Mouse (Mus musculus): Measurements from ENCODE around the gene Il6.
A peak's percentile ranks its signal among the peaks of the same experiment; 100 is the strongest.
"Not testable (repeated sequence)": the region's sequence is repeated elsewhere in the genome, so short reads cannot be mapped to it uniquely, and the experiment has no call there.

Gene Il6

DNA sequence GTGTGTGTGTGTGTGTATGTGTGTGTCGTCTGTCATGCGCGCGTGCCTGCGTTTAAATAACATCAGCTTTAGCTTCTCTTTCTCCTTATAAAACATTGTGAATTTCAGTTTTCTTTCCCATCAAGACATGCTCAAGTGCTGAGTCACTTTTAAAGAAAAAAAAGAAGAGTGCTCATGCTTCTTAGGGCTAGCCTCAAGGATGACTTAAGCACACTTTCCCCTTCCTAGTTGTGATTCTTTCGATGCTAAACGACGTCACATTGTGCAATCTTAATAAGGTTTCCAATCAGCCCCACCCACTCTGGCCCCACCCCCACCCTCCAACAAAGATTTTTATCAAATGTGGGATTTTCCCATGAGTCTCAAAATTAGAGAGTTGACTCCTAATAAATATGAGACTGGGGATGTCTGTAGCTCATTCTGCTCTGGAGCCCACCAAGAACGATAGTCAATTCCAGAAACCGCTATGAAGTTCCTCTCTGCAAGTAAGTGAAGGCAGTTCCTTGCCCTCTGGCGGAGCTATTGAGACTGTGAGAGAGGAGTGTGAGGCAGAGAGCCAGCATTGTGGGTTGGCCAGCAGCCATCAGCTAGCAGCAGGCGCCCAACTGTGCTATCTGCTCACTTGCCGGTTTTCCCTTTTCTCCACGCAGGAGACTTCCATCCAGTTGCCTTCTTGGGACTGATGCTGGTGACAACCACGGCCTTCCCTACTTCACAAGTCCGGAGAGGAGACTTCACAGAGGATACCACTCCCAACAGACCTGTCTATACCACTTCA lies at the start of gene Il6:
TSS of gene Il6 (plus strand) at position 389 of the 778 bp plus-strand sequence.
- peak; percentile 9 for DNase-seq (ENCODE audit: low read depth, low spot score)

DNA sequence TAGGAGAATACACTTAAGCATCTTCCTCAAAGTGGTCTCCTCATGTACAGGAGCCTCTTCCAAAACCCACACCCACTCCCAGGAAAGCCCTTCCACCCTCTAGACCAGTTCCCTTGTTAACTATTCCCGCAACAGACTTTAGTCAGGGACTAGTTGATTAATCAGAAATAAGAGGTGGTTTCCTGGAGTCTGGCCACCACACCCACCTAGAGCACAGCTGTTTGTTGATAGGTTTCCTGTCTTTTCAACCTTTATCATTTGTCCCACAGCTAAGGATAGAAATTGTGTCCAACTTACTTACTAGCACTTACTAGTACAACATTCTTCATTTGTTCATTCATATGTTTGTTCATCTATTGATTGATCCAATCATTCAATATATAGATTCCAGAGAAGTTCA lies 49.4 kb upstream of the Il6 start:
- no peak for DNase-seq (ENCODE audit: low read depth, low spot score)

DNA sequence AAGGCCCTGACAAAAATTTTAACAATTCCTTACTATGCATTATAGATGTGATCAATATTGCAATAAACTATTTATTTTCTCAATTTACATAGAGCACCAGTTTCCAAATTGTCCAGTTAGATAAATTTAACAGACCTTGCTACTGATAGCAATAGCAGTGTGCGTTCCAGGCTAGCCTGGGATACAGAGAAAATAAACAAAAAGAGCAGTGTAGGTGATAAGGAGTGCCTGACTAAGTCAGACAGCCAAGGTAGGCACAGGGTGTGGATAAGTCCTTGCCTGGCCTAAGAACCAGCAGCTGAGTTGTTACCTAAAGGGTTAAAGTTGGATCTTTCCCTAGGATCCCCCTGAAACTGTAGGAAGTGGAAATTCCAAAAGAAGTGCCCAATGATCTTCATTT lies 42.7 kb upstream of the Il6 start:
- DNase-seq (ENCODE audit: low read depth, low spot score): no peak

- no peak for DNase-seq (ENCODE audit: low read depth, low spot score)
These were observed 40.1 kb upstream of the Il6 start for GRCm38 (mm10) chr5:29972796-29973195.

- no peak for DNase-seq (ENCODE audit: low read depth, low spot score)
These were observed 39.4 kb upstream of the Il6 start for GRCm38 (mm10) chr5:29973533-29973932.

DNA sequence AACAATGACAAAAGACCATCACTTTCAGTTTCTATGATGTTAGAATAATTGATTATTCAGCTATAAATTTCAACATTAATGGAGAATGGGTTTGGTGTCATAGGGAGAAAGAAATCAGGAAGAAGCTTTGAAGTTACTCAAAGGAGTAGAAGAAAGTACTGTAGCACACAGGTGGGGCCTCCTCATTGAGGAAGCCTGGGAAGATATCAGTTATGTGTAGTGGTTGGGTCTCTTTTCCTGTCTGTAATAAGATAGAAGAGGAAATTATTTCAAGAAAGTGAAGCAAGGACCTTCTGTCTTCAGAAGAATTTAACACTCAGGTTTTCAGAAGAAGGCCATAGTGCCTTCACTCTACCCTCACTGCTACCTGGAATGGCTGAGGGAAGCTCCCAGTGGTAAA lies 38.8 kb upstream of the Il6 start:
- DNase-seq (ENCODE audit: low read depth, low spot score): no peak

GRCm38 (mm10) chr5:29993583-29993982 lies 19.3 kb upstream of the Il6 start:
- no peak for DNase-seq (ENCODE audit: low read depth, low spot score)

DNA sequence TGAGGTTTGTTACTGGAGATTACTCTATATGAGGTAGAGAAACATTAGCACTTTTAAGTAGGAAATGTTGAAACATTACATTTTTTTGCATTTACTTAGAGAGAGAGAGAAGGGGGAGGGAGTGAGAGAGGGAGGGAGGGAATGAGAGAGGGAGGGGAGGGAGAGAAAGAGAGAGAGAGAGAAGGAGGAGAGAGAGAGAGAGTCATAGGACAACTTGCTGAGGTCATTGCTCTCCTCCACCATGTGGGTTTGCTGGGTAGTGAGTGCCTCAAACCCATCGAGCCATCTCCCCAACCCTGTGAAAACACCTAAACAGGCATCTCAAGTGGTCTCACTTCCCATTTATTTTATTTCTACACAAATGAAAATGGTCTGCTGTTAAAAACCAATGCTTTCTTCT lies 18.6 kb upstream of the Il6 start:
- no peak for DNase-seq (ENCODE audit: low read depth, low spot score)

DNA sequence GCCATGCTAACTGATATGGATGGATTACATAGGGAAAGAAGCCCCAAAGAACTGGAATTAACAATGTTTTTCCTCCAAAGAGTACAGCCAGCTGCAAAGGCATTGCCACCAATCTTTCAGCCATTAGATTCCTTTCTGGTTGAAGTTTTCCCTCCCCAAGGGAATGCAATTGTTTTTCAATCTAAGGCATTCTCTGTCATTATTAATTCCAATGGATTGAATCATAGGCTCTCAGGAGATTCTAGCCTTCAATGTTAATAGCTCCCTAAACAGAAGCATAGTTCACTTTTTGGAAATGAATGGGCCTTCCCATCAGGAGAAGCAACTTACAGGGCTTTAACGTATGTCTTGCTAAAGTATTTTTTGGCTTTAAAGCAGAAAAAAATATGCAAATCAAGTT lies 15.6 kb upstream of the Il6 start:
- DNase-seq (ENCODE audit: low read depth, low spot score): no peak

- no peak for DNase-seq (ENCODE audit: low read depth, low spot score)
These were observed 12.0 kb upstream of the Il6 start for GRCm38 (mm10) chr5:30000921-30001320.

DNA sequence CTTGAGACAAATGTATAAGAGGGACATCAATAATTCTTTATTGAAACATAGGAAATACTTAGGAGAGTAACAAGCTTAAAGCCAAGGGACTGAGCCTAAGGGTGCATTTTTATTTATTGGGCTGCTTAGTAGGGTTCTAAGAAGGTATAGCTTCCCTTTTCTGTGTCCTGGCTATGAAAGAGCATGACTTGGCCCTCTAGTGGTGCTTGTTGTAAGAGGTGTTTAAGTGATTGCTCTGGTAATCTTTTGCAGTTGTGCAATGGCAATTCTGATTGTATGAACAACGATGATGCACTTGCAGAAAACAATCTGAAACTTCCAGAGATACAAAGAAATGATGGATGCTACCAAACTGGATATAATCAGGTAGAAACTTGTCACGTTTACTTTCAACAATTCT lies 1.7 kb downstream of the Il6 start:
- DNase-seq (ENCODE audit: low read depth, low spot score): no peak

- not testable (repeated sequence) for DNase-seq (ENCODE audit: low read depth, low spot score)
These were observed 22.9 kb downstream of the Il6 start for GRCm38 (mm10) chr5:30035862-30036261.

DNA sequence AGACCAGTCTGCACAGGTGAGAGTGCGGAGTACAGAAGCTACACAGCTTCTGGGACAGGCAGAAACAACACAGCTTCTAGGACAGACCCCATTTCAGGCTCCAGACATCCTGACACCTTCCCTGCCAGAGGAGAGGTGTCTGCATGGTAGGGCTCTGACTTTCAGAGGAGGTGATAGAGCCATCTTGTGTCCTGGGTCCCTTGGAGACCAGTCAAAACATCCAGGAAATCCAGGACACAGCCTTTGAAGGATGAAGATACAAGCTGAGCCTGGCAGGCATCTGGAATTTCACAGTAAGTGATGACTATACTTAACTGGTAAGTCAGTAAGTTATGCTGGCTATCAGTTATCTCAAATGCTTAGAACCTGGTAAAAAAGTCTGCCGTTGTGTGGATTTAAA lies 24.2 kb downstream of the Il6 start:
- DNase-seq (ENCODE audit: low read depth, low spot score): not testable (repeated sequence)

- DNase-seq (ENCODE audit: low read depth, low spot score): not testable (repeated sequence)
These were observed 26.4 kb downstream of the Il6 start for GRCm38 (mm10) chr5:30039324-30039723.

GRCm38 (mm10) chr5:30039841-30040240 lies 26.9 kb downstream of the Il6 start:
- DNase-seq (ENCODE audit: low read depth, low spot score): not testable (repeated sequence)

DNA sequence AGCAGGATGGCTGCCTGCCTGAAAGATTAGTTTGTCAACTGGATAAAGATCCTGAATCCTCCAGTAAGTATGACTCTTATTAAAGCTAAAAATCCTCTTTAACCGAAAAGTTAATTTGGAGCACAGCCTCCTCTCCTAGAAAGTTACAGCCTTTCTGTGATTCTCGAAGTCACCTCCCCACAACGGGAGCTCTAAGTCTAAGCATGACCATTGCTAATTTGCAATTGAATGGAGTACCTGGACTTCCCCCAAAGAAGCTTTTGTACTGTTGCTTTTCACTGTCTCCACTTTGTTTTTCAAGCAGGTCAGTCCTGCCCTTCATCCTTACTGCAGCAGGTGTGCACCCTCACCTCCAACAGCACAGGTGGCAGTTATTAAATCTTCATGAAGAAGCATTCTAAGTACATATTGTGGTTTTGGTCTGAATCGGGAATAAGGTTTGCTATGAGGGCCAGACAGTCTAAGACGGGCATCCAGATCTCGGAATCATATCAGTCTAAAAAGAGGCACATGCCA lies 45.4 kb downstream of the Il6 start:
- no peak for DNase-seq (ENCODE audit: low read depth, low spot score)

GRCm38 (mm10) chr5:30059607-30060006 lies 46.7 kb downstream of the Il6 start:
- not testable (repeated sequence) for DNase-seq (ENCODE audit: low read depth, low spot score)

GRCm38 (mm10) chr5:30067726-30068125 lies 54.8 kb downstream of the Il6 start:
- no peak for DNase-seq (ENCODE audit: low read depth, low spot score)
